Mouse (Mus musculus) heart, embryonic 15.5 days (tissue): ENCODE data around the gene Nsfl1c. TPM values are rescaled to one million over a fixed set of nuclear protein-coding genes. Genes with fewer than 3 reads are reported as not detected.

ENCODE experiments used
- ATAC-seq: fragments of 200-750 bp; cut with Nextera tagmentation; replicated peaks from 2 replicates; pipeline ENCODE4 v1.8.0; 2017; ENCODE audit warnings: low read depth, moderate TSS enrichment; ENCODE audit not compliant: insufficient number of reproducible peaks, insufficient read depth, low FRiP score
- H3K27ac ChIP-seq: fragments of 300-500 bp; sonication (generic); 2 replicates; pipeline ENCODE4 v1.5.1; 2015; ENCODE audit warnings: mild to moderate bottlenecking, inconsistent platforms
- H3K27me3 ChIP-seq: fragments of 300-500 bp; sonication (generic); 2 replicates; pipeline ENCODE4 v1.6.1; 2015; ENCODE audit warnings: inconsistent platforms
- H3K36me3 ChIP-seq: fragments of 300-500 bp; sonication (generic); 2 replicates; pipeline ENCODE4 v1.6.1; 2015; ENCODE audit warnings: mild to moderate bottlenecking, inconsistent platforms
- H3K4me1 ChIP-seq: fragments of 300-500 bp; sonication (generic); replicated peaks from 2 replicates; pipeline ENCODE4 v1.6.1; 2015; ENCODE audit warnings: inconsistent platforms
- H3K4me2 ChIP-seq: fragments of 300-500 bp; sonication (generic); 2 replicates; pipeline ENCODE4 v1.6.1; 2015; ENCODE audit warnings: inconsistent platforms, mild to moderate bottlenecking, moderate library complexity
- H3K4me3 ChIP-seq: fragments of 300-500 bp; sonication (generic); 2 replicates; pipeline ENCODE4 v1.5.1; 2015; ENCODE audit warnings: mild to moderate bottlenecking, inconsistent platforms
- H3K9ac ChIP-seq: fragments of 300-500 bp; sonication (generic); 2 replicates; pipeline ENCODE4 v1.6.1; 2015; ENCODE audit warnings: mild to moderate bottlenecking, inconsistent platforms
- H3K9me3 ChIP-seq: fragments of 300-500 bp; sonication (generic); replicated peaks from 2 replicates; pipeline ENCODE4 v1.6.1; 2016; ENCODE audit warnings: inconsistent platforms
- WGBS: fragments of 180-500 bp; shearing (Covaris S2); methylation state at CpG from one replicate; pipeline ENCODE4 v1.1.7; 2015; ENCODE audit warnings: mixed read lengths; 5-methylcytosine and 5-hydroxymethylcytosine counted together
- polyA plus RNA-seq: library from polyadenylated mRNA; unstranded; fragments of >200 nt; fragmentation: Nextera tagmentation; extraction: Ambion mirVana; gene quantifications from 2 replicates; pipeline ENCODE4 v1.2.1, GENCODE M21; 2015

Gene Nsfl1c
- polyA plus RNA-seq, 1 experiment from 2014 or later: 135 TPM

DNA sequence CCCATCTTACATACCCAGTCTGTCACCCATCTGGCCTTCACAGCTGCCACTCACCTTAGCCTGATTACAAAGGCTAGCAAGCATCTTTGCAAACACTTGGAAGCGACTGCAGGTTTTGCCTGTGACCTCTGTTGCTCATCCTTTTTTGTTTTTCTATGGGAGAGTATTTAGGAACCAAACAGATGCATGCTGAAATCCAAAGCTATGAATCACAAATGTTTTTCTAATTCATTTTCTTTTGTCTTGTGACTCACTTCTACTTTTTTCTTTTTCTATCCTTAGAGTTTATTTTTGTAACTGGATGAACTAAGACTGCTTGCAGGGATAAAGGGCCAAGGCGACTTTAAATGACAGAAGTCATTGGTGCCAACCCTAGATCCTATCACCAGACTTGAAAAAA, 31.5 kb downstream of the Nsfl1c start:
- H3K36me3 ChIP-seq: peaks cover 8% of the 10 kb centered on the region; the same call in 1 of the 2 replicates
- H3K27me3 ChIP-seq: no peaks in the 10 kb centered on the region
- H3K27ac ChIP-seq: no peak overlapping the region
- peaks cover 3% of the 10 kb centered on the region for H3K4me1 ChIP-seq
- H3K4me2 ChIP-seq: no peak overlapping the region
- H3K9ac ChIP-seq: no peak overlapping the region
- H3K4me3 ChIP-seq: no peak overlapping the region
- no peaks in the 10 kb centered on the region for H3K9me3 ChIP-seq
- WGBS: 61% methylated on average over 2 of the region's 2 CpGs
- ATAC-seq: no peak

DNA sequence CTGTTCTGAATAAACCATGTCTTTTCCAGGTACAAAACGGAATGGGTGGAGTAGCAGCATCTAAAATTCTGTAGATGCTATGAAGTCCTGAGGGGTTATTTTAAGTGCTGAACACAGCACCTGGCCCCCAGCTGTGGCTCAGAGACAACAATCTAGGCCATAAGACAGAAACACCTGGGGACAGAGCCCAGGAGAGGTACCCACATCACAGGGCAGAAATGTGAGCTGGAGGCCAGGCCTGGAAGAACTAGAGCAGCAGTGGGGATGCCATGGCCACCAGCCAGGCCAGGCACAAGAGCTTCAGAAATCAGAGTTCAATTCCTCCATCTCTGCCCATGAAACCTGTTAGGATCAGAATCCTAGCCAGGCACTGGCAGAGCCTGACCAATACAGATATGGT, 34.1 kb downstream of the Nsfl1c start:
- Histone ChIP-seq H3K27ac (no peak overlapping the region), H3K9me3 (no peaks in the 10 kb centered on the region), H3K27me3 (no peaks in the 10 kb centered on the region), H3K4me1 (peaks cover 10% of the 10 kb centered on the region), H3K4me3 (no peak overlapping the region), H3K36me3 (no peaks in the 10 kb centered on the region), H3K4me2 (no peak overlapping the region), H3K9ac (no peak overlapping the region)
- 92% methylated on average over 1 of the region's 1 CpGs for WGBS
- ATAC-seq: no peak

DNA sequence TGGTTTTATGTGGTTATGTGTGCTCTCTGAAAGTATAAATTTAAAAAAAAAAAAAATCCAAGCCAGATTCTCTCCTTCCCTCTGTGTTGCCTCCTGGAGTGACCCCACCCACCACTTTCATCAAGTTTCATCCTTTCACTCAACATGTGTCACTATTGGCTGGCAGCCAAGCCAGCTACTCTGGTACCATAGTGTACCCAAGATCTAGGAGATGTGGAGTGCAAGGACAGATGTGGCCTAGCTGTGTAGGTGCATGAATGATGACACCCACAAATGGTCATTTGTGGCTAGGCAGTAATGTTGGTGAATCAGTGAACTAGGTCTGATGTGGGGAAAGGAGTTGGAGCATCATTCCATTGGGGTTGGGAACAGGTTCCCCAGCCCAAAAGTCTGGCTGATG, 35.2 kb downstream of the Nsfl1c start:
- Histone ChIP-seq H3K36me3 (no peaks in the 10 kb centered on the region), H3K4me1 (peaks cover 10% of the 10 kb centered on the region), H3K4me3 (no peak overlapping the region), H3K27ac (no peak overlapping the region), H3K4me2 (no peak overlapping the region), H3K27me3 (no peaks in the 10 kb centered on the region), H3K9me3 (no peaks in the 10 kb centered on the region), H3K9ac (no peak overlapping the region)
- no peak for ATAC-seq

DNA sequence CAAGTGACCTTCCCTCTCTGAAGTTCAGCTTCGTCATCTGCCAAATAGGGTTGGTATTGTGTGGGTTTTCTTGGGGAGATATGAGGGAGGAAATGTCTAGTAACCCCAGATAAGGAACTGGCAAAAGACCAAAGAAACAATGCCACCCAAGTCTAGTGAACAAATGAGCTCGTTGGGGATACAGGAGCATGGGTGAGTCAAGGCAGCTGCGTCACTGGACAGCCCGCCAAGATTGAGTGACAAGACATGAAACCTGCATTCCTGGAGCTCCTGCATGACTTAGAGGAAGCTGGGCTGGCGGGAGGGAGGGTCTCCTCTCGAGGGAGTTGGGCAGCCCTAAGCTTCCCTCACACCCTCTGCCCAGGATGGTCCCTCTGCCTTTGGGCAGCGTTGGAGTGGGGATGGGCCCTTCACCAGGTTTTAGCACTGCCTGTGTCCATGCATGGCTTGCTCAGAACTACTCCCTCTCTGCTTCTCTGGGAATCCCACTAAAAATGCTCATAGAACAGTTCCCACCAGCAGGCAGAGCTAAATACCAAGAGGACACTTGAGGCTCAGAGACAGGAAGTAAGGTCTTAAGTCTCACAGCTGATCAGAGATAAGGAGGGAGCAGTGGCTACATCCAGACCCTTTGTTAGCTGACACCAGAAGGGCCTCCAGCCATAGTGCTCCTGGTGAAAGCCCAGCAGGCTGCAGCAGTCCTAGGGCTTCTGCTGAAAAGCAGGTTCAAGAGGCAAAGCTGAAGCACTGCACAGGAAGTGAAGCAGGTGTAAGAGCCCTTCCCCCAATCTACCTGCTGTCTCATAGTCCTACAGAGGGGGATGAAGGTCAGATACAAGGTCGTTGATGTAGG, 36.6 kb downstream of the Nsfl1c start:
- no peak overlapping the region for H3K4me3 ChIP-seq
- no peak overlapping the region for H3K27ac ChIP-seq
- 30% methylated on average over 8 of the region's 8 CpGs for WGBS
- no peak overlapping the region for H3K4me2 ChIP-seq
- ATAC-seq: peak; percentile 40; the same call in 1 of the 2 replicates
- no peak overlapping the region for H3K9ac ChIP-seq
- H3K4me1 ChIP-seq: peaks cover 10% of the 10 kb centered on the region
- no peaks in the 10 kb centered on the region for H3K36me3 ChIP-seq
- no peaks in the 10 kb centered on the region for H3K9me3 ChIP-seq
- H3K27me3 ChIP-seq: no peaks in the 10 kb centered on the region

DNA sequence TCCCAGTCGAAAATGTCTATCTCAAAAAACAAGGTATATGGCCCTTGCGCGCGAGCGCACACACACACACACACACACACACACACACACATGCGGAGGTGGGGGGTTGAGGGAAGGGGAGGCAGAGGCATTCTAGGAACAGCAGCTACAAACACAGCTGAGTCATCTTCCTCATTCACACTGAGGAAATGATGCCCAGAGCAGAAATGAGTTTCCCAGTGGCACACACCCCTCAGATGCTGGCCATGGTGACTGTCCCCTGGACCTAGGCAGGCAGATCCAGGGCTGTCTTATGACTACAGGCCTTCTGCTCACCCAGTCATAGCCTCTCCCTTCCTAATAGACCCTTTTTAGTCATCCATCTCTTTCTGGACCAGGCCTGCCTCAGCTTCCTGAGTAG, 39.6 kb downstream of the Nsfl1c start:
- Histone ChIP-seq H3K27ac (no peak overlapping the region), H3K4me2 (no peak overlapping the region), H3K4me3 (no peak overlapping the region), H3K9ac (no peak overlapping the region), H3K27me3 (no peaks in the 10 kb centered on the region), H3K4me1 (peaks cover 10% of the 10 kb centered on the region), H3K9me3 (no peaks in the 10 kb centered on the region), H3K36me3 (no peaks in the 10 kb centered on the region)
- ATAC-seq: no peak
- WGBS: 89% methylated on average over 6 of the region's 6 CpGs

DNA sequence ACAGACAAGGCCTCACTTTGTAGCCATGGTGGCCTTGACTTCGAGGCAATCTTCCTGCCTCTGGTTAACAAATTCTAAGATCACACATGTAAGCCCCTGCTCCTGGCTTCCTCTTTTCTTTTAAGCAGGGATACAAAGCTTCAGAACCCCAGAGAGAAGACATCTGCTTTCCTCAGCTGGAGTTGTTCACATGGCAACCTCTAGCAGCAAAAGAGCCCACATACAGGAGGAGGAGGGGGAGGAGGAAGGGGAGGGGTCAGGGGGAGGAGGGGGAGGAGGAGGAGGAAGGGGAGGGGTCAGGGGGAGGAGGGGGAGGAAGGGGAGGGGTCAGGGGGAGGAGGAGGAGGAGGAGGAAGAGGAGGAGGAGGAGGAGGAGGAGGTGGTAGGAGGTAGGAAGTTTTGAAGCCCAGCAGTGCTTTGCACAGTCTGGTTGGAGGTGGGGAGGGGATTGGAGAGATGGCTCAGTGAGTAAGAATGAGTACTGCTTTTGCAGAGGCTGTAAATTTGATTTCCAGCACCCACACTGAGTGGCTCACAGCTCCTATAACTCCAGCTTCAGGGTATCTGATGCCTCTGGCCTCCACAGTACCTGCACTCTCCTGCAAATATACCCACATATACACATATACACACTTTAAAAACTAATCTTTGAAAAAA, 42.1 kb downstream of the Nsfl1c start:
- 53% methylated on average over 1 of the region's 1 CpGs for WGBS
- Histone ChIP-seq H3K27me3 (no peaks in the 10 kb centered on the region), H3K4me3 (no peak overlapping the region), H3K9me3 (no peaks in the 10 kb centered on the region), H3K27ac (peak overlapping the region; percentile 35), H3K9ac (no peak overlapping the region), H3K4me1 (peaks cover 1% of the 10 kb centered on the region), H3K36me3 (no peaks in the 10 kb centered on the region), H3K4me2 (no peak overlapping the region)
- peak; percentile 40; the same call in 1 of the 2 replicates for ATAC-seq

DNA sequence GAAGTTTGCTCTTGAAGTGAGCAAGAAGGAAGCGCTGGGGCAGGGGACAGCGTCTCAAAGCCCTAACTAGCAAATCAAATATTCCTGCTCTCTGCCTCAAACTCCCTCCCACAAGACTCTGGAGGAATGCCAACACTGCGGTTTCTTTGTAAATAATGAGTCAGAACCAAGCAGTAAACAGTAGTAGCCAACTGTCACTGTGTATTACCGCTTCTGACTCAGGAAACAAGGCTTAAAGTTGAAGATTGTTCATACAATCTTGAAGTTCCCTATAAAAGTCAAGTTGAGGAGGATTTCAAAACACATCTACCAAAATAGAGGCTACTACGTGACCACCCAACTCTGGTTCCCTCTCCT, 42.6 kb downstream of the Nsfl1c start:
- Histone ChIP-seq H3K27ac (peak overlapping the region; percentile 35), H3K36me3 (no peaks in the 10 kb centered on the region), H3K9ac (no peak overlapping the region), H3K4me3 (no peak overlapping the region), H3K4me2 (no peak overlapping the region), H3K4me1 (peaks cover 4% of the 10 kb centered on the region; the same call in 1 of the 2 replicates), H3K27me3 (no peaks in the 10 kb centered on the region), H3K9me3 (no peaks in the 10 kb centered on the region)
- no peak for ATAC-seq
- WGBS: 55% methylated on average over 5 of the region's 5 CpGs

DNA sequence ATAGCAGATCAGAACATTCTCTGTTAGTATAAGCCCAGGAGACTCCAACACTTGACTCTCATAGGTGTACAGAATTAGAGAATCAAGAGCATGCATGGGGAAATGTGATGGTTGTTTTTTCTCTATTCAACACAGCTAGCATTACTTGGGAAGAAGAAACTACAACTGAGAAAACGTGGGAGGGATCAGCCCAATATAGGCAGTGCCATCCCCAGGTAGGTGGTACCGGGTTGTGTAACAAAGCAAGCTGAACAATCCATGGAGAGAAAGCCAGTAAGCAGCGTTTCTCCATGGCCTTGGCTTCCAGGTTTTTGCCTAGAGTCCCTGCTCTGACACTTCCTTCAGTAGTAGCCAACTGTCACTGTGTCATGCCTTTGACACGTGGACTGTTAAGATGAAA, 44.7 kb downstream of the Nsfl1c start:
- 53% methylated on average over 4 of the region's 4 CpGs for WGBS
- Histone ChIP-seq H3K4me3 (no peak overlapping the region), H3K9ac (no peak overlapping the region), H3K4me2 (no peak overlapping the region), H3K36me3 (no peaks in the 10 kb centered on the region), H3K27ac (no peak overlapping the region), H3K9me3 (no peaks in the 10 kb centered on the region), H3K27me3 (no peaks in the 10 kb centered on the region), H3K4me1 (peaks cover 9% of the 10 kb centered on the region)
- no peak for ATAC-seq

DNA sequence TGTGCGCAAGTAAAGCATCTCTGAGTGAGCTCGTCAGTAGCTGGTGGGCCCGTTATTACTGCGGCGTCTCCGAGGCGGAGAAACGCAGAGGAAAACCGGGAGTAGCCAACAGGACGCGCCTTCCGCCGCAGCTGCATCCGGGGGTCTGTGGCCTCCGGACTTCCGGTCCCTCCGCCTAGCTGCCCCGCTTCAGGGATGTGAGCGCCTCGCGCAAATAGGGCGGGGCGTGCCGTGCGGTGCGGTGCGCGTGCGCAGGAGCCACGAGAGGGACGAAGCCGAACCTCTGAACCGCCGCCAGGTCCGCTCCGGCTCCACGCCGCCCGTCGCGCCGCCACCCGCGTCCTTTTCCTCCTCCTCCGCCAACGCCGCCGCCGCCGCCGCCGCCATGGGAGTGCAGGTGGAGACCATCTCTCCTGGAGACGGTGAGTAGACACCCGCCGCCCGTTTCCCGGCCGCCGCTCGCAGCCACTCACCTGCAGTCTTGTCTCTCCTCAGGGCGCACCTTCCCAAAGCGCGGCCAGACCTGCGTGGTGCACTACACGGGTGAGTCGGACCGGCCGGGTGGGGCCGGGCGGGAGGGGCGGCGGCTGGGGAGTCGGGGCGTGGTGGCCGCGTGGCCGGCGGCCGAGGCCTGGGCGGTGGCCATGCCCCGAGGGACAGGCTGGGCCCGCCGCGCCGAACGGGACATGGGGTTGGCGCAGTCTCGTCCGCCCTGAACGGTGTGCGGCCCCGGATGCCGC, 48.5 kb downstream of the Nsfl1c start, which contains the start of gene Fkbp1a:
Gene Fkbp1a (plus strand): TSS at position 161 of the 740 bp plus-strand sequence.
- peak within 1 kb of the TSS; percentile 77 for H3K4me3 ChIP-seq
- under 1% methylated on average over 82 of the region's 93 CpGs for WGBS
- no peaks in the 10 kb centered on the region for H3K27me3 ChIP-seq
- peaks cover 40% of the 10 kb centered on the region for H3K4me1 ChIP-seq
- H3K4me2 ChIP-seq: peak within 1 kb of the TSS; percentile 73
- peaks cover 24% of the 10 kb centered on the region for H3K36me3 ChIP-seq
- no peaks in the 10 kb centered on the region for H3K9me3 ChIP-seq
- peak within 1 kb of the TSS; percentile 91 for H3K27ac ChIP-seq
- peak within 1 kb of the TSS; percentile 81 for H3K9ac ChIP-seq
- peak; percentile 94 for ATAC-seq

DNA sequence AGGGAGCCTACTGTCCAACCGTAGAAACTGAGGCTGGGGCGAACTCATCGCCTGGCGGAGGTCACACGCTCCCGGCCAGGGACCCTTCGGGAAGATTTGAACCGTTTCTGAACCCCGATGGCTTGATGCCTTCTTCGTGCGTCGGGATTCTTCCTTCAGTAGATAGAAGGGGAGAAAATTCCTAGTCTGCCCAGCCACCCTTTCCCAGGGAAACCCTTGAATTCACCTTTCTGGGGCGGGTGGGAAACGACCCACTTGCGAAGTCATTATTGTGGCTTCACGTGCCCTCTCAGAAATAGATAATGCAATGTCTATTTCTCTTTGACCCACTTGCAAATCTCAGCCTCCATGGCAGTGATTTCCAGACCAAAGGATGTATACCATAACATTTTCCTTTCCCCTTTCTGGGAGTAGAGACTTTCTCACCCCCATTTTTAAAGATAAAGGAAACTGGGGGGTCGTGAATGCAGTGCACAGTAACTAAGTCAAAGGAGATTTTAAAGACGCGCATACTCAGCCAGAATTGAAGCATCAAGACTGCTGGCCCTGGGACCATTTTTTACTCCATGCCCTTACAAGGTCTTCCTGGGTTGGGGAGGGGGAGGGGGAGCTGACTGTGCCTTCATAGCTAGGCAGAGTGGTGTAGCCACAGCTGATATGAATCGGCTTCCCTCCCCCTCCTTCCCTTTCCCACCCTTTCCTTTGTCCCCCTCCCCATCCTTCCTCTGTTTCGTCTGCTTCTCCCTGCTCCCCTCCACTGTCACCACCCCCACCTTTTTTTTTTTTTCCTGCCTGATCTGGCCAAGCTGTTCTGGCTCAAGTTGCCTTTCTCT, 49.3 kb downstream of the Nsfl1c start:
- Histone ChIP-seq H3K9me3 (no peaks in the 10 kb centered on the region), H3K4me3 (peak overlapping the region; percentile 77), H3K4me2 (peak overlapping the region; percentile 73), H3K27ac (peak overlapping the region; percentile 91), H3K9ac (peak overlapping the region; percentile 81), H3K36me3 (peaks cover 31% of the 10 kb centered on the region), H3K4me1 (peaks cover 45% of the 10 kb centered on the region), H3K27me3 (no peaks in the 10 kb centered on the region)
- peak; percentile 27; the same call in 1 of the 2 replicates for ATAC-seq
- under 1% methylated on average over 21 of the region's 21 CpGs for WGBS
